Mouse (Mus musculus): ENCODE data around the gene Zfp981.

GRCm38 (mm10) chr4:146494980-146495379, 6.8 kb upstream of the Zfp981 start:
- TF ChIP-seq POLR2A (IDR thresholded peaks at IDR 0.05; ENCODE audit: borderline replicate concordance, control insufficient read depth, low read depth, low read length) (no peak), CTCF (IDR thresholded peaks at IDR 0.05; ENCODE audit: control insufficient read depth, insufficient read depth, low read length) (no peak)

All from bone marrow, adult 2 months (tissue).